Mouse (Mus musculus) ES-Bruce4 (cell line): Measurements from ENCODE around the gene Dcst1.

ENCODE experiments used
- CTCF ChIP-seq: IDR thresholded peaks from one replicate; pipeline ENCODE4 v1.8.1; 2011; ENCODE audit warnings: low read depth, low read length
- EP300 ChIP-seq: IDR thresholded peaks from 2 replicates; pipeline ENCODE4 v1.6.1; 2011; ENCODE audit warnings: low read depth, low read length; ENCODE audit not compliant: insufficient read depth
- POLR2A ChIP-seq: IDR thresholded peaks from one replicate; pipeline ENCODE4 v1.8.1; 2011; ENCODE audit warnings: low read length; ENCODE audit not compliant: insufficient read depth

DNA sequence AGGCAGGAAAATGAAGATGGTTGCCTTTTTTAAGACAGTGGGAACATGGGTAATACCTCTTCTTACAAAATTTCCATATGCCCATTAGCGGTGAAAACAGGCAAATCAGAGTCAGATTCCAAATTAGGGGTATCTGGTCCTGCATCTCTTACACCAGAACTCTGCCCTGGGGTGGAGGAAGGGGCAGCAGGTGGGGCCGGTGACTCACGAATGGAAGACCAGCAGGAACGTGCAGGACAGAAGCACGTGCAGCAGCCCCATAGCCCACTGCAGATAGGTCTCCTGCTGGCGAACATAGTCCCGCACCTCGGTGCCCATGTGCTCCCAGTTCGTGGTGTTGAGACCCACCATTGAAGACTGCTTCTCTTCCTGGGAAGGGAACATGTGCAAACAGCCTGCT, 9.0 kb downstream of the Dcst1 start:
- peak; percentile 6 for TF ChIP-seq CTCF
- no peak for TF ChIP-seq POLR2A
- TF ChIP-seq EP300 = no peak
